Mouse (Mus musculus) CD4-positive, CD25-positive, alpha-beta regulatory T cell, adult 9 weeks (primary cell): ENCODE results near the gene Exo1. TPM values are rescaled to one million over a fixed set of nuclear protein-coding genes. Genes with fewer than 3 reads are reported as not detected.

Experiments
- polyA plus RNA-seq: library from polyadenylated mRNA; unstranded; fragments of 100-300 nt; shearing (Covaris generic); gene quantifications from one replicate; pipeline ENCODE4 v1.2.1, GENCODE M21; 2017

Exo1 gene
- polyA plus RNA-seq = 5.3 TPM

GRCm38 (mm10) chr1:175880453-175881296 is at the start of gene Exo1:
Exo1 (plus strand) TSS chr1:175880581.

GRCm38 (mm10) chr1:175920029-175920428 is 39.6 kb downstream of the Exo1 start, which contains the start of gene Gm38100:
Gm38100 (plus strand) TSS chr1:175920329.

Other genes starting within 250 kb of the Exo1 start
- not detected for gene Opn3, start 187.8 kb upstream of the Exo1 start, polyA plus RNA-seq
- 0.43 TPM for gene Chml, start 187.7 kb upstream of the Exo1 start, polyA plus RNA-seq
- not detected for gene Wdr64, start 182.0 kb upstream of the Exo1 start, polyA plus RNA-seq
- not detected for gene Gm38100, start 39.7 kb downstream of the Exo1 start, polyA plus RNA-seq
- 1.8 TPM for gene Rbm8a2, start 98.5 kb downstream of the Exo1 start, polyA plus RNA-seq